Mouse (Mus musculus): ENCODE measurements at regions not wholly inside any gene's neighbourhood (a gene's known extent, or its start where the extent isn't known, plus 50 kb on each side); places are given as distances from the start of the nearest gene placed in this dataset.

DNA sequence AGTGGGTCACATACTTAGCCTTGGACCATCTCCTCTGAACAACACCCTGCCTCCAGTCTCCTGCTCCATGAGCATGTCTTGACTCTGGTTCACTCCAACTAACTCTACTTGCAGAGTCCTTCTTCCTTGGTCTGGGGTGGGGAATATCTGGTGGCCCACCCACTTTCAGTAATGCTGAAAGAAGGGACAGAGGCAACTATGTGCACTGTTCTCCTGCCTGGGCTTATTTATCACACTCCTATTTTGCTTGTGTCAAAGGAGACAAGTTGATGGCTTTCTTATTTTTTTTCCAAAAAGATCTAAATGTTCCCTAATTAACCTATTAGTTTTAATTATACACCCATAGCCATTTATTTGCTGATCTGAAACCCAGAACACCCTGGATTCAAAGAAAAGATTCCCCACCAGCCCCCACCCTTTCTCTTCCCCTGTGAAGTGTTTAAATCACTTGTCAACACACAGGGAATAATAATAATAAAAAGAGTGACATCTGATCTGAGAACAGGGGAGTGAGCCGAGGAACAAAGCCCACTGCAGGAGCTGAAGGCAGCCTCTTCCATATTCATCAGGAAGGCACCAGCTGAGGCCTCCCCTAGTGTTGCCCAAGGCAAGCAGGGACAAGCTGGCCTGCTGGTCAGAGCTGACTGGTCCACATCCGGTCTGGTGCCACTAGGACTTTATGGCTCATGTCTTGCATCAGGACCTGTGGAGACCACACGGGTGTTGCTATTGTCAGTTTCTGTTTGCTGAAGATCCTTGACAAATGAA lies 80.8 kb upstream of the Ncam1 start:
- no peak for DNase-seq (ENCODE audit: extremely low read depth, insufficient read length, low spot score)

DNA sequence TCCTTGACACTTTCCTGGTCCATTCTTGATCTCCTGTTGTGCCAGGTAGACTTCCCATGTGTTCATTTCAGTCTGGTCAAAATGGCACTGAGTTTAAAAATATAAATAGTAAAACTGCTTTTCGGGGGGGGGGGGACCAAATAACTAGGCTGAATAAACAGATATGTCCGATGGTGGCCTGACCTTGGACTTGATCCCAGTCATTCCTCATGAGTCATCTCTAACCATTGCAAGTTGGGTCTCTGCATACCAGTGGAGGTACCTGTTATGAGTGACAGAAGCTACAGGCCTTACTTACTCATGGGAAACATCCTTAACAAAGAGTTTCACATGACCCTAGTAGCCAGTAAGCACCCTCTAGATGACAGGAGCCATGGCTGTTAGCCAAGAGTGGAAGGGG lies 76.2 kb upstream of the Ncam1 start:
- no peak for DNase-seq (ENCODE audit: extremely low read depth, insufficient read length, low spot score)

GRCm38 (mm10) chr9:49873550-49873949 lies 74.8 kb upstream of the Ncam1 start:
- no peak for DNase-seq (ENCODE audit: extremely low read depth, insufficient read length, low spot score)

- no peak for DNase-seq (ENCODE audit: extremely low read depth, insufficient read length, low spot score)
These were observed 52.8 kb upstream of the Ncam1 start for GRCm38 (mm10) chr9:49851522-49851921.

GRCm38 (mm10) chr9:49849442-49849841 lies 50.7 kb upstream of the Ncam1 start:
- DNase-seq (ENCODE audit: extremely low read depth, insufficient read length, low spot score), result no peak

- DNase-seq (ENCODE audit: extremely low read depth, insufficient read length, low spot score), result no peak
These were observed 50.2 kb upstream of the Ncam1 start for GRCm38 (mm10) chr9:49848943-49849342.
